Mouse (Mus musculus): ENCODE measurements around the gene Ankef1. TPM values are rescaled to one million over a fixed set of nuclear protein-coding genes. Genes with fewer than 3 reads are reported as not detected.

The Ankef1 gene
- polyA plus RNA-seq, 1 experiment from 2014 or later: 1.3 TPM

GRCm38 (mm10) chr2:136512802-136513201 lies 11.1 kb downstream of the Ankef1 start:
- Histone ChIP-seq H3K4me3 (replicated peaks) (no peak overlapping the region), H3K9me3 (replicated peaks) (no peaks in the 10 kb centered on the region), H3K27ac (replicated peaks) (no peak overlapping the region), H3K27me3 (no peaks in the 10 kb centered on the region), H3K36me3 (no peaks in the 10 kb centered on the region), H3K4me2 (replicated peaks) (no peak overlapping the region), H3K9ac (no peak overlapping the region), H3K4me1 (peaks cover 3% of the 10 kb centered on the region; the same call in 1 of the 2 replicates)
- no peak for ATAC-seq (ENCODE audit: insufficient number of reproducible peaks, low FRiP score, low TSS enrichment, low read depth)
- 92% methylated on average over 5 of the region's 5 CpGs for WGBS

GRCm38 (mm10) chr2:136513806-136514205 lies 12.1 kb downstream of the Ankef1 start:
- Histone ChIP-seq H3K27ac (replicated peaks) (peak overlapping the region; percentile 65; the same call in 1 of the 2 replicates), H3K4me1 (peaks cover 3% of the 10 kb centered on the region; the same call in 1 of the 2 replicates), H3K4me2 (replicated peaks) (no peak overlapping the region), H3K4me3 (replicated peaks) (no peak overlapping the region), H3K27me3 (no peaks in the 10 kb centered on the region), H3K36me3 (no peaks in the 10 kb centered on the region), H3K9ac (no peak overlapping the region), H3K9me3 (replicated peaks) (no peaks in the 10 kb centered on the region)
- no peak for ATAC-seq (ENCODE audit: insufficient number of reproducible peaks, low FRiP score, low TSS enrichment, low read depth)
- WGBS: 28% methylated on average over 3 of the region's 3 CpGs

GRCm38 (mm10) chr2:136515501-136515900 lies 13.8 kb downstream of the Ankef1 start:
- no peak for ATAC-seq (ENCODE audit: insufficient number of reproducible peaks, low FRiP score, low TSS enrichment, low read depth)
- Histone ChIP-seq H3K36me3 (no peaks in the 10 kb centered on the region), H3K4me2 (replicated peaks) (no peak overlapping the region), H3K4me3 (replicated peaks) (no peak overlapping the region), H3K27ac (replicated peaks) (no peak overlapping the region), H3K4me1 (peaks cover 3% of the 10 kb centered on the region; the same call in 1 of the 2 replicates), H3K9me3 (replicated peaks) (no peaks in the 10 kb centered on the region), H3K9ac (no peak overlapping the region), H3K27me3 (no peaks in the 10 kb centered on the region)
- 68% methylated on average over 2 of the region's 2 CpGs for WGBS

GRCm38 (mm10) chr2:136528937-136529336 lies 27.2 kb downstream of the Ankef1 start:
- H3K4me2 ChIP-seq (replicated peaks): no peak overlapping the region
- no peak overlapping the region for H3K9ac ChIP-seq
- WGBS: 77% methylated on average over 7 of the region's 7 CpGs
- H3K27me3 ChIP-seq: no peaks in the 10 kb centered on the region
- no peaks in the 10 kb centered on the region for H3K9me3 ChIP-seq (replicated peaks)
- no peak for ATAC-seq (ENCODE audit: insufficient number of reproducible peaks, low FRiP score, low TSS enrichment, low read depth)
- H3K4me3 ChIP-seq (replicated peaks): no peak overlapping the region
- no peak overlapping the region for H3K27ac ChIP-seq (replicated peaks)
- no peaks in the 10 kb centered on the region for H3K36me3 ChIP-seq
- no peaks in the 10 kb centered on the region for H3K4me1 ChIP-seq

GRCm38 (mm10) chr2:136532033-136532432 lies 30.3 kb downstream of the Ankef1 start:
- Histone ChIP-seq H3K9ac (peak overlapping the region; percentile 19; the same call in 1 of the 2 replicates), H3K36me3 (no peaks in the 10 kb centered on the region), H3K9me3 (replicated peaks) (no peaks in the 10 kb centered on the region), H3K27ac (replicated peaks) (no peak overlapping the region), H3K4me1 (no peaks in the 10 kb centered on the region), H3K27me3 (no peaks in the 10 kb centered on the region), H3K4me2 (replicated peaks) (peak overlapping the region; percentile 59), H3K4me3 (replicated peaks) (peak overlapping the region; percentile 48)
- peak; percentile 90 for ATAC-seq (ENCODE audit: insufficient number of reproducible peaks, low FRiP score, low TSS enrichment, low read depth)
- WGBS: under 1% methylated on average over 23 of the region's 23 CpGs

- no peak overlapping the region for H3K9ac ChIP-seq
- no peak overlapping the region for H3K27ac ChIP-seq (replicated peaks)
- no peaks in the 10 kb centered on the region for H3K4me1 ChIP-seq
- H3K4me3 ChIP-seq (replicated peaks): no peak overlapping the region
- WGBS: 68% methylated on average over 5 of the region's 5 CpGs
- no peaks in the 10 kb centered on the region for H3K9me3 ChIP-seq (replicated peaks)
- no peak for ATAC-seq (ENCODE audit: insufficient number of reproducible peaks, low FRiP score, low TSS enrichment, low read depth)
- H3K27me3 ChIP-seq: no peaks in the 10 kb centered on the region
- no peaks in the 10 kb centered on the region for H3K36me3 ChIP-seq
- no peak overlapping the region for H3K4me2 ChIP-seq (replicated peaks)
Measured at GRCm38 (mm10) chr2:136558020-136558419, 56.3 kb downstream of the Ankef1 start.

GRCm38 (mm10) chr2:136562336-136562735 lies 60.6 kb downstream of the Ankef1 start:
- Histone ChIP-seq H3K9me3 (replicated peaks) (no peaks in the 10 kb centered on the region), H3K36me3 (no peaks in the 10 kb centered on the region), H3K27ac (replicated peaks) (no peak overlapping the region), H3K9ac (no peak overlapping the region), H3K4me1 (no peaks in the 10 kb centered on the region), H3K4me3 (replicated peaks) (no peak overlapping the region), H3K27me3 (no peaks in the 10 kb centered on the region), H3K4me2 (replicated peaks) (no peak overlapping the region)
- no peak for ATAC-seq (ENCODE audit: insufficient number of reproducible peaks, low FRiP score, low TSS enrichment, low read depth)
- 78% methylated on average over 1 of the region's 1 CpGs for WGBS

- 72% methylated on average over 2 of the region's 2 CpGs for WGBS
- Histone ChIP-seq H3K4me3 (replicated peaks) (no peak overlapping the region), H3K27ac (replicated peaks) (no peak overlapping the region), H3K4me1 (no peaks in the 10 kb centered on the region), H3K36me3 (no peaks in the 10 kb centered on the region), H3K9ac (no peak overlapping the region), H3K27me3 (no peaks in the 10 kb centered on the region), H3K4me2 (replicated peaks) (no peak overlapping the region), H3K9me3 (replicated peaks) (no peaks in the 10 kb centered on the region)
- no peak for ATAC-seq (ENCODE audit: insufficient number of reproducible peaks, low FRiP score, low TSS enrichment, low read depth)
Measured at GRCm38 (mm10) chr2:136570856-136571255, 69.1 kb downstream of the Ankef1 start.

GRCm38 (mm10) chr2:136582762-136583161 lies 81.1 kb downstream of the Ankef1 start:
- ATAC-seq (ENCODE audit: insufficient number of reproducible peaks, low FRiP score, low TSS enrichment, low read depth): no peak
- Histone ChIP-seq H3K36me3 (no peaks in the 10 kb centered on the region), H3K27ac (replicated peaks) (no peak overlapping the region), H3K9me3 (replicated peaks) (no peaks in the 10 kb centered on the region), H3K4me2 (replicated peaks) (no peak overlapping the region), H3K27me3 (no peaks in the 10 kb centered on the region), H3K4me3 (replicated peaks) (no peak overlapping the region), H3K9ac (no peak overlapping the region), H3K4me1 (no peaks in the 10 kb centered on the region)
- 48% methylated on average over 2 of the region's 2 CpGs for WGBS

- no peak for ATAC-seq (ENCODE audit: insufficient number of reproducible peaks, low FRiP score, low TSS enrichment, low read depth)
- Histone ChIP-seq H3K4me3 (replicated peaks) (no peak overlapping the region), H3K36me3 (no peaks in the 10 kb centered on the region), H3K4me2 (replicated peaks) (no peak overlapping the region), H3K4me1 (no peaks in the 10 kb centered on the region), H3K9ac (no peak overlapping the region), H3K27ac (replicated peaks) (no peak overlapping the region), H3K27me3 (no peaks in the 10 kb centered on the region), H3K9me3 (replicated peaks) (no peaks in the 10 kb centered on the region)
- WGBS: 45% methylated on average over 2 of the region's 2 CpGs
Measured at GRCm38 (mm10) chr2:136588811-136589210, 87.1 kb downstream of the Ankef1 start.

GRCm38 (mm10) chr2:136596451-136596850 lies 94.7 kb downstream of the Ankef1 start:
- Histone ChIP-seq H3K9ac (no peak overlapping the region), H3K4me2 (replicated peaks) (no peak overlapping the region), H3K4me3 (replicated peaks) (no peak overlapping the region), H3K36me3 (no peaks in the 10 kb centered on the region), H3K9me3 (replicated peaks) (no peaks in the 10 kb centered on the region), H3K27ac (replicated peaks) (no peak overlapping the region), H3K4me1 (no peaks in the 10 kb centered on the region), H3K27me3 (no peaks in the 10 kb centered on the region)
- WGBS: 27% methylated on average over 3 of the region's 3 CpGs
- ATAC-seq (ENCODE audit: insufficient number of reproducible peaks, low FRiP score, low TSS enrichment, low read depth): no peak

- H3K9me3 ChIP-seq (replicated peaks): no peaks in the 10 kb centered on the region
- no peak overlapping the region for H3K4me2 ChIP-seq (replicated peaks)
- no peaks in the 10 kb centered on the region for H3K4me1 ChIP-seq
- no peak for ATAC-seq (ENCODE audit: insufficient number of reproducible peaks, low FRiP score, low TSS enrichment, low read depth)
- H3K9ac ChIP-seq: no peak overlapping the region
- H3K27me3 ChIP-seq: no peaks in the 10 kb centered on the region
- H3K36me3 ChIP-seq: no peaks in the 10 kb centered on the region
- H3K27ac ChIP-seq (replicated peaks): no peak overlapping the region
- WGBS: 67% methylated on average over 6 of the region's 6 CpGs
- H3K4me3 ChIP-seq (replicated peaks): no peak overlapping the region
Measured at GRCm38 (mm10) chr2:136598743-136599142, 97.0 kb downstream of the Ankef1 start.

All from embryonic facial prominence, embryonic 15.5 days (tissue).